Mouse (Mus musculus) midbrain, postnatal 0 days (tissue): Measurements from ENCODE around the gene Itga4. TPM values are rescaled to one million over a fixed set of nuclear protein-coding genes. Genes with fewer than 3 reads are reported as not detected.

Experiments used
- ATAC-seq: fragments of 200-750 bp; cut with Nextera tagmentation; 2 replicates; pipeline ENCODE4 v1.8.0; 2017; ENCODE audit warnings: moderate number of reproducible peaks, mild to moderate bottlenecking, moderate TSS enrichment, moderate library complexity; ENCODE audit not compliant: low FRiP score
- DNase-seq: peaks from one replicate; pipeline ENCODE4 v3.0.0-alpha.2; 2015; ENCODE audit warnings: low spot score
- H3K27ac ChIP-seq: fragments of 300-500 bp; sonication (generic); 2 replicates; pipeline ENCODE4 v1.5.1; 2014; ENCODE audit warnings: low read depth, mild to moderate bottlenecking, low read length, mixed read lengths
- H3K27me3 ChIP-seq: fragments of 300-500 bp; sonication (generic); 2 replicates; pipeline ENCODE4 v1.6.1; 2014; ENCODE audit warnings: low read length, control low read depth, mixed read lengths; ENCODE audit not compliant: insufficient read depth
- H3K36me3 ChIP-seq: fragments of 300-500 bp; sonication (generic); 2 replicates; pipeline ENCODE4 v1.6.1; 2014; ENCODE audit warnings: low read length, control low read depth, mixed read lengths; ENCODE audit not compliant: insufficient read depth
- H3K4me1 ChIP-seq: fragments of 300-500 bp; sonication (generic); 2 replicates; pipeline ENCODE4 v1.6.1; 2014; ENCODE audit warnings: mild to moderate bottlenecking, control low read depth, antibody characterized with exemption, low read length, mixed read lengths; ENCODE audit not compliant: insufficient read depth
- H3K4me2 ChIP-seq: fragments of 300-500 bp; sonication (generic); 2 replicates; pipeline ENCODE4 v1.6.1; 2014; ENCODE audit warnings: low read depth, mild to moderate bottlenecking, low read length, mixed read lengths; ENCODE audit not compliant: poor library complexity, severe bottlenecking
- H3K4me3 ChIP-seq: fragments of 300-500 bp; sonication (generic); 2 replicates; pipeline ENCODE4 v1.5.1; 2014; ENCODE audit warnings: low read depth, mild to moderate bottlenecking, low read length, moderate library complexity
- H3K9ac ChIP-seq: fragments of 300-500 bp; sonication (generic); replicated peaks from 2 replicates; pipeline ENCODE4 v1.6.1; 2014; ENCODE audit warnings: mild to moderate bottlenecking, low read length, moderate library complexity, mixed read lengths; ENCODE audit not compliant: poor library complexity, severe bottlenecking
- H3K9me3 ChIP-seq: fragments of 300-500 bp; sonication (generic); 2 replicates; pipeline ENCODE4 v1.6.1; 2016; ENCODE audit warnings: low read length, control low read depth
- CTCF ChIP-seq: IDR thresholded peaks from 2 replicates; pipeline ENCODE4 v1.5.1; 2016; ENCODE audit warnings: antibody characterized with exemption, mild to moderate bottlenecking
- WGBS: fragments of 180-500 bp; shearing (Covaris S2); extraction: QIAGEN DNeasy Blood & Tissue Kit; methylation state at CpG from one replicate; pipeline ENCODE4 v1.1.7; 2014; 5-methylcytosine and 5-hydroxymethylcytosine counted together
- polyA plus RNA-seq: library from polyadenylated mRNA; unstranded; fragments of >200 nt; fragmentation: Nextera tagmentation; extraction: Ambion mirVana; gene quantifications from 2 replicates; pipeline ENCODE4 v1.2.1, GENCODE M21; 2015
- total RNA-seq: library from RNA; depleted of rRNA; stranded (reverse); fragments of >200 nt; gene quantifications from 2 replicates; pipeline ENCODE4 v1.2.3, GENCODE M21; 2014; rRNA removed

Gene Itga4
- total RNA-seq: 3.1 and 4.3 TPM in 2 replicates
- polyA plus RNA-seq: 1.4 and 1.5 TPM in 2 replicates

GRCm38 (mm10) chr2:79255192-79256000 is at the start of gene Itga4:
Gene Itga4, plus strand, starts transcription at chr2:79255426.
- Histone ChIP-seq H3K27ac (no peak within 1 kb of the TSS), H3K27me3 (peaks cover 4% of the 10 kb centered on the region; the same call in 1 of the 2 replicates)

GRCm38 (mm10) chr2:79206191-79206755 is 49.0 kb upstream of the Itga4 start:
- H3K9ac ChIP-seq: no peak overlapping the region
- TF ChIP-seq CTCF: no peak
- DNase-seq (no peak), ATAC-seq (no peak)
- WGBS: 78% methylated on average over 4 of the region's 4 CpGs
- no peak overlapping the region for H3K4me3 ChIP-seq
- no peaks in the 10 kb centered on the region for H3K36me3 ChIP-seq
- H3K4me2 ChIP-seq: no peak overlapping the region
- no peaks in the 10 kb centered on the region for H3K9me3 ChIP-seq
- no peaks in the 10 kb centered on the region for H3K27me3 ChIP-seq
- H3K27ac ChIP-seq: no peak overlapping the region
- no peaks in the 10 kb centered on the region for H3K4me1 ChIP-seq

More at GRCm38 (mm10) chr2:79255192-79256000, at the start of gene Itga4:
- peak within 1 kb of the TSS; percentile 49 for H3K4me3 ChIP-seq
- peak; percentile 58 for TF ChIP-seq CTCF
- H3K4me1 ChIP-seq: 0 out of 2 replicates have a peak, but pooled peaks cover 7% of the 10 kb centered on the region
- peak within 1 kb of the TSS; percentile 92 for H3K4me2 ChIP-seq
- peak within 1 kb of the TSS; percentile 50 for H3K9ac ChIP-seq
- peak; percentile 64 for DNase-seq
- under 1% methylated on average over 41 of the region's 41 CpGs for WGBS
- H3K36me3 ChIP-seq: no peaks in the 10 kb centered on the region
- peak; percentile 77 for ATAC-seq
- H3K9me3 ChIP-seq: no peaks in the 10 kb centered on the region

GRCm38 (mm10) chr2:79214982-79215381 is 40.2 kb upstream of the Itga4 start:
- no peak for TF ChIP-seq CTCF
- no peak for DNase-seq
- Histone ChIP-seq H3K4me3 (no peak overlapping the region), H3K27ac (no peak overlapping the region), H3K36me3 (no peaks in the 10 kb centered on the region), H3K27me3 (no peaks in the 10 kb centered on the region), H3K4me2 (no peak overlapping the region), H3K9me3 (no peaks in the 10 kb centered on the region), H3K4me1 (no peaks in the 10 kb centered on the region), H3K9ac (no peak overlapping the region)
- no peak for ATAC-seq

GRCm38 (mm10) chr2:79215479-79215878 is 39.7 kb upstream of the Itga4 start:
- no peak for TF ChIP-seq CTCF
- 75% methylated on average over 3 of the region's 3 CpGs for WGBS

GRCm38 (mm10) chr2:79224714-79225426 is 30.4 kb upstream of the Itga4 start:
- no peak for TF ChIP-seq CTCF
- no peak for DNase-seq

More at GRCm38 (mm10) chr2:79215479-79215878, 39.7 kb upstream of the Itga4 start:
- Histone ChIP-seq H3K9me3 (no peaks in the 10 kb centered on the region), H3K4me3 (no peak overlapping the region), H3K27me3 (no peaks in the 10 kb centered on the region), H3K36me3 (no peaks in the 10 kb centered on the region), H3K4me2 (no peak overlapping the region), H3K4me1 (no peaks in the 10 kb centered on the region), H3K27ac (no peak overlapping the region), H3K9ac (no peak overlapping the region)
- ATAC-seq (no peak), DNase-seq (no peak)

More at GRCm38 (mm10) chr2:79224714-79225426, 30.4 kb upstream of the Itga4 start:
- Histone ChIP-seq H3K4me1 (no peaks in the 10 kb centered on the region), H3K9me3 (no peaks in the 10 kb centered on the region), H3K27me3 (no peaks in the 10 kb centered on the region), H3K27ac (no peak overlapping the region), H3K4me3 (no peak overlapping the region), H3K9ac (no peak overlapping the region), H3K36me3 (no peaks in the 10 kb centered on the region), H3K4me2 (no peak overlapping the region)
- no peak for ATAC-seq
- WGBS: 67% methylated on average over 3 of the region's 3 CpGs
